Mouse (Mus musculus): ENCODE measurements around the gene Gnai1.

GRCm38 (mm10) chr5:18282095-18282494, 78.1 kb downstream of the Gnai1 start:
- TF ChIP-seq GATA1 (IDR thresholded peaks at IDR 0.05; ENCODE audit: borderline replicate concordance, low read length) (no peak), FLI1 (IDR thresholded peaks at IDR 0.05; ENCODE audit: low read length) (no peak)
